Mouse (Mus musculus) limb, embryonic 15.5 days (tissue): ENCODE results near the gene Gm17581. TPM values are rescaled to one million over a fixed set of nuclear protein-coding genes. Genes with fewer than 3 reads are reported as not detected.

Experiments used
- polyA plus RNA-seq: library from polyadenylated mRNA; unstranded; fragments of >200 nt; fragmentation: Nextera tagmentation; extraction: Ambion mirVana; gene quantifications from 2 replicates; pipeline ENCODE4 v1.2.1, GENCODE M21; 2015

The Gm17581 gene
- polyA plus RNA-seq, 1 experiment from 2014 or later = not detected

Other genes with a start within 250 kb of the Gm17581 start
- 13.4 and 15.3 TPM in 2 replicates for gene Acss2, start 217.9 kb downstream of the Gm17581 start, polyA plus RNA-seq
- gene Ggt7, start 217.6 kb downstream of the Gm17581 start, polyA plus RNA-seq = 5.6 and 5.7 TPM in 2 replicates
- 26.7 and 28.3 TPM in 2 replicates for gene Gss, start 143.1 kb downstream of the Gm17581 start, polyA plus RNA-seq
- 2.5 and 4.9 TPM in 2 replicates for gene Myh7b, start 124.7 kb downstream of the Gm17581 start, polyA plus RNA-seq
- 124 and 141 TPM in 2 replicates for gene Trpc4ap, start 43.5 kb downstream of the Gm17581 start, polyA plus RNA-seq
- 33.7 and 35.5 TPM in 2 replicates for gene Edem2, start 6.4 kb downstream of the Gm17581 start, polyA plus RNA-seq
- gene Procr, start 15.3 kb upstream of the Gm17581 start, polyA plus RNA-seq = 6.1 and 8.4 TPM in 2 replicates
- gene Mmp24, start 39.5 kb upstream of the Gm17581 start, polyA plus RNA-seq = 0.06 and 0.11 TPM in 2 replicates
- 21.5 and 21.7 TPM in 2 replicates for gene BC029722, start 83.6 kb upstream of the Gm17581 start, polyA plus RNA-seq
- 200 and 226 TPM in 2 replicates for gene Eif6, start 91.1 kb upstream of the Gm17581 start, polyA plus RNA-seq
- 2.4 and 2.5 TPM in 2 replicates for gene Fam83c, start 99.0 kb upstream of the Gm17581 start, polyA plus RNA-seq
- gene Uqcc1, start 194.4 kb upstream of the Gm17581 start, polyA plus RNA-seq = 60.8 and 70.9 TPM in 2 replicates
- gene Gm15557, start 204.9 kb upstream of the Gm17581 start, polyA plus RNA-seq = 0.13 and 0.21 TPM in 2 replicates
- 44.7 and 60.7 TPM in 2 replicates for gene Gdf5, start 209.5 kb upstream of the Gm17581 start, polyA plus RNA-seq
- 22.7 and 24.2 TPM in 2 replicates for gene Cep250, start 220.6 kb upstream of the Gm17581 start, polyA plus RNA-seq